Mouse (Mus musculus) ovary, postnatal 10 days (tissue): ENCODE measurements around the gene Olfr1098.

Experiments used
- DNase-seq: peaks from one replicate; pipeline ENCODE4 v3.0.0; 2022; ENCODE audit warnings: low spot score

Olfr1098 gene

DNA sequence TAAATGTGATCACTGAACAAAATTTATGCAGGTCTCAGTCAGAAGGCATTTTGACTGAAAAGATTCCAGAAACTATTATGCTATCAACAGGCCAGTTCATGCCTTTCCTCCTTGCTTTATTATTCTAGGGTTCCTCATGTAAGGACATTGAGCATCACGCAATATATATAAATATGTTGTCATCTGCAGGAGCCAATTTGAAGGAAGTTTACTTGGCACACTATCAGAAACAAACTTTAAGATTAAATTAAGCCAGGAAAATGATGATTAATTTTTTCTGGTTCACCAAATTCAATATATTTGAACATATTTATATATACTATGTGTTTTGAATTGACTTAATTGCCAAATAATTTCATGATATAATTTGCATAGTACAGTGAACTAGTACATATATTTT lies at the start of gene Olfr1098:
Gene Olfr1098, minus strand, starts transcription at position 101 of the 400 bp plus-strand sequence.
- DNase-seq: no peak

DNA sequence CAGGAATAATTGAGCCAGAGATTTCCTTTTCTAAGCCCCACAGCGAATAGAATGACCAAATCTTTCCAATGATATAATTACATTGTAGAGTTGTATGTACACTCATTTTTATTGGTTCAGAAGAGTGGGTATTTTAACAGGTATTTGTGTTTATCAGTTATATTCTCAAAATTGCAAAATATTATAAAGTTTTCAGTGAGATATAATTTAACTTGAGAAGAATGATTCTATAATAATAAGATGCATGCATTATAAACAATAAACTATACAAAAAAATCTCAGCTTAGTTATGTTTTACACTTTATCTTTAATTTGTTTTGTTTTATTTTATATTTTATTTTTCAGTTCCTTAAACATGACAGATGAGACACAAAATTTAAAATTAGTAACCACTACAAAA lies 36.2 kb upstream of the Olfr1098 start, which contains the start of gene Olfr1099:
Gene Olfr1099, minus strand, starts transcription at position 101 of the 400 bp plus-strand sequence.
- DNase-seq: no peak

DNA sequence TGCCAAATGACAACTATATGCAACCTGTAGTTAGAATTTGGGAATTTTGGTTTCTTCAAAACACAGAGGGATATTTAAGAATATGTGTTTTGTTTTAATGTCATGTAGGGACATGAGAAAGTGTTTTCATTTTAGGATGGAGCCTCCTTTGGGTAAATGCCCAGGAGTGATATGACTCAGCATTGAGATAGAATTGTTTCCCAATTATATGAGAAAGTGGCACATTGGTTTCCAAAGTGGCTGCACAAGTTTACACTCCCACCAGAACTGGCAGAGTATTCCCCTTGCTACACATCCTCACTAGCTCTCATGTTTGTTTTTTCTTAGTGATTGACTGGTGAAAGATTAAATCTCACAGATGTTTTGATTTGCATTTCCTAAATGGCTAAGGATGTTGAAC lies 2.2 kb upstream of the Olfr1098 start:
- DNase-seq: no peak

DNA sequence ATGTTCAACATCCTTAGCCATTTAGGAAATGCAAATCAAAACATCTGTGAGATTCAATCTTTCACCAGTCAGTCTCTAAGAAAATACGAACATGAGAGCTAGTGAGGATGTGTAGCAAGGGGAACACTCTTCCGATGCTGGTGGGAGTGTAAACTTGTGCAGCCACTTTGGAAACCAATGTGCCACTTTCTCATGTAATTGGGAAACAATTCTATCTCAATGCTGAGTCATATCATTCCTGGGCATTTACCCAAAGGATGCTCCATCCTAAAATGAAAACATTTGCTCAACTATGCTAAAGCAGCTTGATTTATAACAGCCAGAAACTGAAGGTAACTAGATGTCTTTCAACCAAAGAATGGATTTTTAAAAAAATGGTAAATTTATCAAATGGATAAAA lies 18.7 kb downstream of the Olfr1098 start:
- no peak for DNase-seq

DNA sequence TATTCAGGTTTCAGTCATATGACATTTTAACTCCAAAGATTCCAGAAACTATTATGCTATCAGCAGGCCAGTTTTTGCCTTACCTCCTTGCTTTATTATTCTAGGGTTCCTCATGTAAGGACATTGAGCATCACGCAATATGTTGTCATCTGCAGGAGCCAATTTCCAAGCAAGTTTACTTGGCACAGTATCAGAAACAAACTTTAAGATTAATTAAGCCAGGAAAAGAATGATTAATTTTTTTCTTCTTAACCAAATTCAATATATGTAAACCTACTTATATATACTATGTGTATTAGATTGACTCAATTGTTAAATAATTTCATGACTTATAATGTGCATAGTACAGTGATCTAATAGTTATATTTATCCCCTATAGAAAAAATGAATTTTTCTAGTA lies 32.2 kb downstream of the Olfr1098 start, which contains the start of gene Olfr1097:
Gene Olfr1097, minus strand, starts transcription at position 101 of the 400 bp plus-strand sequence.
- no peak for DNase-seq

DNA sequence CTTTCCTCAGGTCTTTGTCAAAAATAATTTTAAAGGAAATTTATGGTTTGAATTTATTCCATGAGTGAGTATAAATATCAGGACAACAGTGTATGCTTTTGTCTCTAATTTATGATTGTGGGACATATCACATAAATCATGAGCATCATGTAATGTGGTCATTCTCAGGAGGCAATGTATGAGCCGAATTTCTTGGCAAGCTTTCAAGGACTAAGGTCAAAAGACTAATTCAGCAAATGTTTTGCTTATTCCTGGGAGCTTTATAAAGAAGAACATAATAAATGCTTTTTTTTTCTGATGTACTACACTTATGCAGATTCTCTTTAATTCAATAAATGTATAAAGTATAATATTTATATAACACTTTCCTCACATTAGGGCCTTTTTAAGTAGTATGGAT lies 49.6 kb downstream of the Olfr1098 start, which contains the start of gene Gm13723:
Gene Gm13723, minus strand, starts transcription at position 101 of the 400 bp plus-strand sequence.
- no peak for DNase-seq
